Mouse (Mus musculus): ENCODE data around the gene Dact2.

DNA sequence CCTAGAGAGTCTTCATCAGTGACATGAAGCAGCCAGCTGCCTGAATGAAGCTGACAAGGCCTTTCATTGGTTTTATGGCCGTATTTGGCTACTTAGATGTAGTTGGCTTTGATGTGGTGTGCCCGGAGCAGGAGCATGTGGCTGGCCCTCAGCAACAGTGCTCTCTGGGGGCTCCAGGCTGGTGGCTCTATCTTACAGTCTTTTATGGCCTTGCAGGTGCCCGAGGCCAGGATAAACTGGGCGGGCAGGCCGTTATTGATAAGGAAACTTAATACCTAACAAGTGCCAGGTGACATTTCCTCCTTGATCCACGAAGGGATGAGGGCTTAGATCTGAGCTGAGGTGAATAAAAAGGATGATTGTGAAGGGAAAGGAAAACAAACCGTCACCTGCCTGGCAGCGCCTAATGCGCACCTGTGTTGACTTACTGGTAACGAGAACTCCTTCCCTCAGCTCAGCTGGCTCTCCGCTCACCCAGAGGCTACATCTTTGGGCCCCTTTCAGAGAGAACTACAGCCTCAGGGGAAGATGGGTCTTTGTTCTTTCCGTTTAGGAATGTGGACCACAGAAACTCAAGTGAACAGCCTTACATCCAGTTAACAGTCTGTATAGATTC is 30.8 kb upstream of the Dact2 start:
- TF ChIP-seq CTCF (IDR thresholded peaks at IDR 0.05) (no peak), POLR2A (IDR thresholded peaks at IDR 0.05; ENCODE audit: insufficient read depth, low read depth, low read length) (no peak), EP300 (IDR thresholded peaks at IDR 0.05; ENCODE audit: insufficient read depth, low read depth, low read length) (no peak)

Data from heart, adult 2 months (tissue).